Mouse (Mus musculus) forebrain, embryonic 15.5 days (tissue): ENCODE measurements around the gene Snph. TPM values are rescaled to one million over a fixed set of nuclear protein-coding genes. Genes with fewer than 3 reads are reported as not detected.

Experiments
- ATAC-seq: fragments of 200-750 bp; cut with Nextera tagmentation; replicated peaks from 2 replicates; pipeline ENCODE4 v1.8.0; 2017; ENCODE audit warnings: mild to moderate bottlenecking, moderate TSS enrichment, moderate library complexity
- H3K27ac ChIP-seq: fragments of 300-500 bp; sonication (generic); replicated peaks from 2 replicates; pipeline ENCODE4 v1.5.1; 2015; ENCODE audit warnings: mild to moderate bottlenecking, inconsistent platforms
- H3K27me3 ChIP-seq: fragments of 300-500 bp; sonication (generic); 2 replicates; pipeline ENCODE4 v1.6.1; 2015; ENCODE audit warnings: inconsistent platforms
- H3K36me3 ChIP-seq: fragments of 300-500 bp; sonication (generic); 2 replicates; pipeline ENCODE4 v1.6.1; 2015; ENCODE audit warnings: mild to moderate bottlenecking, inconsistent platforms
- H3K4me1 ChIP-seq: fragments of 300-500 bp; sonication (generic); 2 replicates; pipeline ENCODE4 v1.6.1; 2015; ENCODE audit warnings: inconsistent platforms
- H3K4me2 ChIP-seq: fragments of 300-500 bp; sonication (generic); replicated peaks from 2 replicates; pipeline ENCODE4 v1.6.1; 2015; ENCODE audit warnings: mild to moderate bottlenecking, inconsistent platforms
- H3K4me3 ChIP-seq: fragments of 300-500 bp; sonication (generic); 2 replicates; pipeline ENCODE4 v1.5.1; 2015; ENCODE audit warnings: mild to moderate bottlenecking, inconsistent platforms
- H3K9ac ChIP-seq: fragments of 300-500 bp; sonication (generic); replicated peaks from 2 replicates; pipeline ENCODE4 v1.6.1; 2015; ENCODE audit warnings: mild to moderate bottlenecking, inconsistent platforms
- H3K9me3 ChIP-seq: fragments of 300-500 bp; sonication (generic); 2 replicates; pipeline ENCODE4 v1.6.1; 2016; ENCODE audit warnings: inconsistent platforms
- WGBS: fragments of 180-500 bp; shearing (Covaris S2); methylation state at CpG from one replicate; pipeline ENCODE4 v1.1.7; 2015; ENCODE audit warnings: mixed read lengths; 5-methylcytosine and 5-hydroxymethylcytosine counted together
- polyA plus RNA-seq: library from polyadenylated mRNA; unstranded; fragments of >200 nt; fragmentation: Nextera tagmentation; extraction: Ambion mirVana; gene quantifications from 2 replicates; pipeline ENCODE4 v1.2.1, GENCODE M21; 2015

Snph gene
- polyA plus RNA-seq, 1 experiment from 2014 or later: 10.0 TPM

- Histone ChIP-seq H3K36me3 (peaks cover 44% of the 10 kb centered on the region), H3K4me3 (no peak overlapping the region), H3K27ac (no peak overlapping the region), H3K27me3 (no peaks in the 10 kb centered on the region), H3K4me1 (no peaks in the 10 kb centered on the region), H3K9me3 (no peaks in the 10 kb centered on the region), H3K4me2 (no peak overlapping the region), H3K9ac (no peak overlapping the region)
- 87% methylated on average over 1 of the region's 1 CpGs for WGBS
- ATAC-seq: no peak
These were observed 68.4 kb downstream of the Snph start for GRCm38 (mm10) chr2:151564006-151564405.

GRCm38 (mm10) chr2:151562930-151563921 is 69.2 kb downstream of the Snph start:
- H3K4me1 ChIP-seq: no peaks in the 10 kb centered on the region
- H3K36me3 ChIP-seq: peaks cover 51% of the 10 kb centered on the region
- no peak overlapping the region for H3K4me2 ChIP-seq
- H3K27ac ChIP-seq: no peak overlapping the region
- H3K9me3 ChIP-seq: no peaks in the 10 kb centered on the region
- no peak overlapping the region for H3K9ac ChIP-seq
- H3K27me3 ChIP-seq: no peaks in the 10 kb centered on the region
- 85% methylated on average over 7 of the region's 7 CpGs for WGBS
- ATAC-seq: no peak
- no peak overlapping the region for H3K4me3 ChIP-seq

GRCm38 (mm10) chr2:151549615-151550121 is 82.7 kb downstream of the Snph start:
- no peak overlapping the region for H3K9ac ChIP-seq
- peaks cover 57% of the 10 kb centered on the region for H3K36me3 ChIP-seq
- no peaks in the 10 kb centered on the region for H3K27me3 ChIP-seq
- H3K4me3 ChIP-seq: no peak overlapping the region
- 91% methylated on average over 3 of the region's 3 CpGs for WGBS
- H3K4me1 ChIP-seq: peaks cover 20% of the 10 kb centered on the region
- H3K9me3 ChIP-seq: no peaks in the 10 kb centered on the region
- no peak for ATAC-seq
- H3K27ac ChIP-seq: no peak overlapping the region
- H3K4me2 ChIP-seq: no peak overlapping the region

GRCm38 (mm10) chr2:151546571-151546970 is 85.8 kb downstream of the Snph start:
- Histone ChIP-seq H3K27ac (no peak overlapping the region), H3K9me3 (no peaks in the 10 kb centered on the region), H3K9ac (no peak overlapping the region), H3K4me2 (no peak overlapping the region), H3K36me3 (peaks cover 36% of the 10 kb centered on the region), H3K27me3 (no peaks in the 10 kb centered on the region), H3K4me1 (peaks cover 40% of the 10 kb centered on the region), H3K4me3 (no peak overlapping the region)
- no peak for ATAC-seq
- 94% methylated on average over 4 of the region's 4 CpGs for WGBS

GRCm38 (mm10) chr2:151544673-151545072 is 87.7 kb downstream of the Snph start:
- no peaks in the 10 kb centered on the region for H3K9me3 ChIP-seq
- peaks cover 27% of the 10 kb centered on the region for H3K36me3 ChIP-seq
- H3K4me3 ChIP-seq: no peak overlapping the region
- H3K4me1 ChIP-seq: peaks cover 45% of the 10 kb centered on the region
- ATAC-seq: no peak
- no peak overlapping the region; the same call in 1 of the 2 replicates for H3K27ac ChIP-seq
- 47% methylated on average over 6 of the region's 6 CpGs for WGBS
- peak overlapping the region; percentile 23 for H3K4me2 ChIP-seq
- H3K27me3 ChIP-seq: no peaks in the 10 kb centered on the region
- 0 out of 2 replicates have a peak overlapping the region, but pooled peaks have one; percentile 20 for H3K9ac ChIP-seq

GRCm38 (mm10) chr2:151543063-151543895 is 89.1 kb downstream of the Snph start:
- ATAC-seq: no peak; the same call in 1 of the 2 replicates
- Histone ChIP-seq H3K9ac (peak overlapping the region; percentile 85), H3K36me3 (peaks cover 22% of the 10 kb centered on the region), H3K4me3 (peak overlapping the region; percentile 59), H3K9me3 (no peaks in the 10 kb centered on the region), H3K27ac (peak overlapping the region; percentile 83), H3K4me2 (peak overlapping the region; percentile 64), H3K27me3 (no peaks in the 10 kb centered on the region), H3K4me1 (peaks cover 40% of the 10 kb centered on the region)
- WGBS: under 1% methylated on average over 21 of the region's 21 CpGs

- WGBS: under 1% methylated on average over 86 of the region's 93 CpGs
- Histone ChIP-seq H3K27me3 (no peaks in the 10 kb centered on the region), H3K27ac (peak within 1 kb of the TSS; percentile 83)
These were observed 89.9 kb downstream of the Snph start, which contains the start of gene Fkbp1a for GRCm38 (mm10) chr2:151542323-151543062. TSS of gene Fkbp1a (plus strand) at chr2:151542483.

More at GRCm38 (mm10) chr2:151542323-151543062, 89.9 kb downstream of the Snph start, which contains the start of gene Fkbp1a:
- H3K4me3 ChIP-seq: peak within 1 kb of the TSS; percentile 59
- no peaks in the 10 kb centered on the region for H3K9me3 ChIP-seq
- ATAC-seq: peak; percentile 98
- peaks cover 40% of the 10 kb centered on the region for H3K4me1 ChIP-seq
- H3K4me2 ChIP-seq: peak within 1 kb of the TSS; percentile 64
- H3K36me3 ChIP-seq: peaks cover 15% of the 10 kb centered on the region
- H3K9ac ChIP-seq: peak within 1 kb of the TSS; percentile 85

Other genes starting within 250 kb of the Snph start
- gene 4921509C19Rik, start 156.4 kb downstream of the Snph start, polyA plus RNA-seq: not detected in 2 replicates
- 267 and 273 TPM in 2 replicates for gene Nsfl1c, start 138.4 kb downstream of the Snph start, polyA plus RNA-seq
- 587 and 591 TPM in 2 replicates for gene Fkbp1a, start 90.1 kb downstream of the Snph start, polyA plus RNA-seq
- gene Sdcbp2, start 60.0 kb downstream of the Snph start, polyA plus RNA-seq: 0.52 and 0.64 TPM in 2 replicates
- gene Rad21l, start 35.9 kb upstream of the Snph start, polyA plus RNA-seq: 0.10 TPM in 1 of 2 replicates, not detected in the other
- 24.1 and 24.8 TPM in 2 replicates for gene Tmem74b, start 69.4 kb upstream of the Snph start, polyA plus RNA-seq
- 51.5 and 55.1 TPM in 2 replicates for gene Psmf1, start 111.6 kb upstream of the Snph start, polyA plus RNA-seq
- gene Rspo4, start 210.3 kb upstream of the Snph start, polyA plus RNA-seq: 0.09 TPM in 1 of 2 replicates, not detected in the other